Mouse (Mus musculus): ENCODE results near the gene Nprl3.
"Not testable (repeated sequence)": the region's sequence is repeated elsewhere in the genome, so short reads cannot be mapped to it uniquely, and the experiment has no call there.

Gene Nprl3

GRCm38 (mm10) chr11:32284582-32284981, 17.1 kb upstream of the Nprl3 start:
- DNase-seq (ENCODE audit: low spot score in 2 of 2), result not testable (repeated sequence)

GRCm38 (mm10) chr11:32283091-32283777, 15.7 kb upstream of the Nprl3 start, which contains the start of gene Hba-a1:
Gene Hba-a1 (plus strand): TSS chr11:32283511.
- DNase-seq (ENCODE audit: low spot score in 2 of 2), result not testable (repeated sequence)

- DNase-seq (ENCODE audit: low spot score in 2 of 2), result no peak
Observed at GRCm38 (mm10) chr11:32281416-32282144, 14.1 kb upstream of the Nprl3 start.

- no peak for DNase-seq (ENCODE audit: low spot score in 2 of 2)
Observed at GRCm38 (mm10) chr11:32280646-32281045, 13.1 kb upstream of the Nprl3 start.

GRCm38 (mm10) chr11:32278458-32278957, 11.0 kb upstream of the Nprl3 start:
- no peak for DNase-seq (ENCODE audit: low spot score in 2 of 2)

GRCm38 (mm10) chr11:32277736-32278457, 10.4 kb upstream of the Nprl3 start:
- DNase-seq (ENCODE audit: low spot score in 2 of 2), result no peak

GRCm38 (mm10) chr11:32276347-32276746, 8.8 kb upstream of the Nprl3 start, which contains the start of gene Hba-x:
Gene Hba-x (plus strand): TSS chr11:32276400.
- DNase-seq (ENCODE audit: low spot score in 2 of 2), result no peak

GRCm38 (mm10) chr11:32271178-32271577, 3.7 kb upstream of the Nprl3 start:
- no peak for DNase-seq (ENCODE audit: low spot score in 2 of 2)

- no peak for DNase-seq (ENCODE audit: low spot score in 2 of 2)
Observed at GRCm38 (mm10) chr11:32268952-32269351, 1.4 kb upstream of the Nprl3 start.

GRCm38 (mm10) chr11:32267964-32268363, 457 bp upstream of the Nprl3 start:
- DNase-seq (ENCODE audit: low spot score in 2 of 2), result no peak

- no peak for DNase-seq (ENCODE audit: low spot score in 2 of 2)
Observed at GRCm38 (mm10) chr11:32266776-32267175, 731 bp downstream of the Nprl3 start.

GRCm38 (mm10) chr11:32266194-32266593, 1.3 kb downstream of the Nprl3 start:
- no peak for DNase-seq (ENCODE audit: low spot score in 2 of 2)

- no peak for DNase-seq (ENCODE audit: low spot score in 2 of 2)
Observed at GRCm38 (mm10) chr11:32265117-32265738, 2.3 kb downstream of the Nprl3 start.

GRCm38 (mm10) chr11:32262674-32263415, 4.7 kb downstream of the Nprl3 start:
- no peak for DNase-seq (ENCODE audit: low spot score in 2 of 2)

GRCm38 (mm10) chr11:32256566-32256965, 10.9 kb downstream of the Nprl3 start:
- DNase-seq (ENCODE audit: low spot score in 2 of 2), result no peak

- DNase-seq (ENCODE audit: low spot score in 2 of 2), result no peak
Observed at GRCm38 (mm10) chr11:32256146-32256545, 11.4 kb downstream of the Nprl3 start.

- DNase-seq (ENCODE audit: low spot score in 2 of 2), result no peak
Observed at GRCm38 (mm10) chr11:32253121-32253520, 14.4 kb downstream of the Nprl3 start.

GRCm38 (mm10) chr11:32250880-32251763, 16.4 kb downstream of the Nprl3 start:
- no peak for DNase-seq (ENCODE audit: low spot score in 2 of 2)

- DNase-seq (ENCODE audit: low spot score in 2 of 2), result no peak
Observed at GRCm38 (mm10) chr11:32248350-32248749, 19.2 kb downstream of the Nprl3 start.

- DNase-seq (ENCODE audit: low spot score in 2 of 2), result no peak
Observed at GRCm38 (mm10) chr11:32247068-32247467, 20.4 kb downstream of the Nprl3 start.

Data from frontal cortex, postnatal 14 days (tissue).